Mouse (Mus musculus) midbrain, embryonic 10.5 days (tissue): ENCODE data around the gene Phka2. TPM values are rescaled to one million over a fixed set of nuclear protein-coding genes. Genes with fewer than 3 reads are reported as not detected.

Source experiments
- DNase-seq: peaks from one replicate; pipeline ENCODE4 v3.0.0-alpha.2; 2017; ENCODE audit warnings: low spot score
- H3K27ac ChIP-seq: fragments of 300-500 bp; sonication (generic); replicated peaks from 2 replicates; pipeline ENCODE4 v1.5.1; 2016; ENCODE audit warnings: mild to moderate bottlenecking
- H3K27me3 ChIP-seq: fragments of 300-500 bp; sonication (generic); 2 replicates; pipeline ENCODE4 v1.6.1; 2016; ENCODE audit warnings: low read depth, mild to moderate bottlenecking; ENCODE audit not compliant: poor library complexity, severe bottlenecking
- H3K36me3 ChIP-seq: fragments of 300-500 bp; sonication (generic); 2 replicates; pipeline ENCODE4 v1.6.1; 2016; ENCODE audit warnings: mild to moderate bottlenecking, moderate library complexity
- H3K4me1 ChIP-seq: fragments of 300-500 bp; sonication (generic); 2 replicates; pipeline ENCODE4 v1.6.1; 2016
- H3K4me3 ChIP-seq: fragments of 300-500 bp; sonication (generic); 2 replicates; pipeline ENCODE4 v1.5.1; 2016; ENCODE audit warnings: mild to moderate bottlenecking, moderate library complexity
- H3K9me3 ChIP-seq: fragments of 300-500 bp; sonication (generic); replicated peaks from 2 replicates; pipeline ENCODE4 v1.6.1; 2016; ENCODE audit warnings: mild to moderate bottlenecking
- WGBS: fragments of 180-500 bp; shearing (Covaris S2); methylation state at CpG from one replicate; pipeline ENCODE4 v1.1.7; 2016; 5-methylcytosine and 5-hydroxymethylcytosine counted together
- polyA plus RNA-seq: library from polyadenylated mRNA; unstranded; fragments of >200 nt; fragmentation: Nextera tagmentation; extraction: Ambion mirVana; gene quantifications from 2 replicates; pipeline ENCODE4 v1.2.1, GENCODE M21; 2016

The Phka2 gene
- polyA plus RNA-seq, 1 experiment from 2014 or later: 16.8 TPM

DNA sequence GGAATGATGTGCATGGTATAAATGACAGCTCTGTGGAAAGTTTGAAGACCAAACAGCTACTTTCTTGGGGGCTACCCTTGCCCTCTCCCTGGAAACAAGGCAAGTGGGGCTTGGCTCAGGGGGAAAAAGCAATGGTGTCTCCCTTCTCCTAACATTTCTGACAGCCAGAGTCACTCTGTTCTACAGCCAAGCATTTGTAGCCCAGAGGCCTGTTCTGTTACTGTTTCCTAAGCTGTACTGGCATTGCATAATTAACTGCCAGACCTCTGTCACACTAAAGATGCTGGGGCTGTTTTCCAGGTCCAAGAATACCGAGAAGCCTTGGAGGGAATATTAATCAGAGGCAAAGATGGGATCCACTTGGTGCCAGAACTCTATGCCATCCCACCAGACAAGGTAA is 46.9 kb downstream of the Phka2 start:
- Histone ChIP-seq H3K4me1 (no peaks in the 10 kb centered on the region), H3K9me3 (no peaks in the 10 kb centered on the region), H3K36me3 (peaks cover 26% of the 10 kb centered on the region), H3K27me3 (peaks cover 91% of the 10 kb centered on the region), H3K27ac (no peak overlapping the region), H3K4me3 (no peak overlapping the region)
- DNase-seq: no peak
- WGBS: 76% methylated on average over 1 of the region's 1 CpGs

DNA sequence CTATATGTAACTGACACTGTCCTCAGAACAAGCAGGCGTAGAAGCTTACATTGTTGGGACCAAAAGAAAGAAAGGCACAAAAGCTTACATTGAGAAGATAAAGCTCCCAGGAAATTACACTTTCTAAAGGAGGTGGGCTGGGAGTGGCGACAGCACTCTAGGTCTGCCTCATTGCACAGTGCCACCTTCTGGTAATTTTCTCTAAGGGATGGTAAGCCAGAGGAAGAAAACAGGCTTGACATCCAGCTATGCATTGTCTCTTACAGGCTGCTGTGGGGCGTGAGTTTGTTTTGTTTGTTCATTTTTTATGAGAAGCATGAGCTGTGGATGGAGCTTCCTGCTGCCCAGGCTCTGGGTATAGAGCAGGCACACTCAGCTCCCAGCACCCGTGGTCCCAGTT is 50.1 kb downstream of the Phka2 start:
- H3K27ac ChIP-seq: no peak overlapping the region
- no peaks in the 10 kb centered on the region for H3K9me3 ChIP-seq
- peaks cover 17% of the 10 kb centered on the region for H3K36me3 ChIP-seq
- H3K4me1 ChIP-seq: no peaks in the 10 kb centered on the region
- H3K4me3 ChIP-seq: no peak overlapping the region
- 62% methylated on average over 4 of the region's 4 CpGs for WGBS
- no peak for DNase-seq
- peaks cover 98% of the 10 kb centered on the region for H3K27me3 ChIP-seq

DNA sequence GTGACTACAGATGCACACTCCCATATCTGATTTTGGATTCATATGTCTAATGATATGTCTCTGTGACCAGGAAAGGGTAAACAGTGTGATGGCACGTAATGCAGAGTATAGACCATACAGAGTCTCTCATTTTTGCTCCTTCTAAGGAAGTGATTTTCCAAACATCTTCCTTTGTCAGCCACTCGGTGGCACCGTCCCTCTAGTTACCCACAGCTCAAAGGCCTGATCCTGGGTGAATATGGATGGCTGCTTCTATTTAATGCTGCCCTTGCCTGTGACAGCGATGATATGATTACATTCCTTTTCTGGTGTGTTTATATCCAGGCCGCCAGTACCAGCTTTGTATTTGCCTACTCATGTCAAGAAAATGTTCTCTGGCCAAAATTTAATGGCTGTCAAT is 81.6 kb downstream of the Phka2 start:
- Histone ChIP-seq H3K9me3 (no peaks in the 10 kb centered on the region), H3K36me3 (peaks cover 11% of the 10 kb centered on the region), H3K27ac (no peak overlapping the region), H3K4me3 (no peak overlapping the region), H3K27me3 (peaks cover 95% of the 10 kb centered on the region), H3K4me1 (no peaks in the 10 kb centered on the region)
- WGBS: 81% methylated on average over 5 of the region's 5 CpGs
- DNase-seq: no peak

DNA sequence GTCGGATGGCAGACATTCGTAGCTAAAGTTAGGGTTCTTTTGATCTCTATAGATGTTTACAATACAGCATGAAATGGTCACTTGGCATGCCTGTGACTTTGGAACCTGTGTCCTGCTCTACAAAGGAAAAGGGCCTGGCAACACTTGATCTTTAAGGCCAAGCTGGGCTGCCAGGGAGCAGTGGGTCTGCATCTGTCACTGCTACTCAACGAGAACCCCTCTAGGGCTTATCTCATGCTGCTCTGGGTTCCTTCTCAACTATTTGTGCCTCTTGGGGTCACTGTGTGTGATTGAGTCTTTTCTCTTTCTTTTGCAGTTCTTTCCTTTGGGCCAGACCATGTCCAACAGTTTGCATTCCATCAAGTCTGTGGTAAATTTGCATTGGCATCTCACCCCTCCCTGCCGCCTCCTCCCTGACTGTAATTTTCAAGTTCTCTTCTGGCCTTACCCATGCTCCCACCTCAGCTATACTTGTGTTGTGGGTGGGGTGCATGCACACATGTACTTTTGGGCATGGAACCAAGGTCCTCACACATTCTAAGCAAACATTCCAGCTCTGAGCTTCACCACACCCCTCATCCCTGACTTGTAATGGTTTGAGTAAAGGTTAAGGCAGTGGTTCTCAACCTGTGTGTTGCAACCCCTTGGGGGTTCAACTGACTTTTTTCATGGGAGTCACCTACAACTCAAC is 82.3 kb downstream of the Phka2 start:
- Histone ChIP-seq H3K27me3 (peaks cover 95% of the 10 kb centered on the region), H3K27ac (no peak overlapping the region), H3K36me3 (peaks cover 9% of the 10 kb centered on the region)

DNA sequence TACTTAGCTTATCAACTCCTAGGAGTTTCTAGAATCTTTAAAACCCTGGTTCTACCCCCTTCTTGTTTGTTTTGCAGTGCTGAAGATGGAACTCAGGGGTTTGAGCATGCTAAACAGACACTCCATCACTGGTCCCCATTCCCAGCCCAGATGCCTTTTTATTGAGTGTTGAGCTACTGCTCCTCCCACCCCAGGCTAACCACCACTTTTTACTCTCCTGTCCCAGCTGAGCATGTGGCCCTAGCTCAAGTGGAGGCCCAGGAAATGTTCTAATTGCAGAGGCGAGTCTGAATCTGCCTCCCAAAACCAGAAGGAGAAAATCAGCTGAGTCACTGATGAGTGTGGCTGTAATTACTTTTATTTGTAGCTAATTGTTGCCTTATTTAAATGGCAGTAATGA is 83.1 kb downstream of the Phka2 start:
- Histone ChIP-seq H3K9me3 (no peaks in the 10 kb centered on the region), H3K4me3 (no peak overlapping the region), H3K27me3 (peaks cover 94% of the 10 kb centered on the region), H3K27ac (no peak overlapping the region), H3K4me1 (no peaks in the 10 kb centered on the region), H3K36me3 (peaks cover 12% of the 10 kb centered on the region)
- DNase-seq: no peak
- WGBS: 80% methylated on average over 1 of the region's 1 CpGs

More for the DNA sequence above, 82.3 kb downstream of the Phka2 start:
- Histone ChIP-seq H3K4me3 (no peak overlapping the region), H3K9me3 (no peaks in the 10 kb centered on the region), H3K4me1 (no peaks in the 10 kb centered on the region)
- no peak for DNase-seq
- WGBS: 93% methylated on average over 4 of the region's 4 CpGs

DNA sequence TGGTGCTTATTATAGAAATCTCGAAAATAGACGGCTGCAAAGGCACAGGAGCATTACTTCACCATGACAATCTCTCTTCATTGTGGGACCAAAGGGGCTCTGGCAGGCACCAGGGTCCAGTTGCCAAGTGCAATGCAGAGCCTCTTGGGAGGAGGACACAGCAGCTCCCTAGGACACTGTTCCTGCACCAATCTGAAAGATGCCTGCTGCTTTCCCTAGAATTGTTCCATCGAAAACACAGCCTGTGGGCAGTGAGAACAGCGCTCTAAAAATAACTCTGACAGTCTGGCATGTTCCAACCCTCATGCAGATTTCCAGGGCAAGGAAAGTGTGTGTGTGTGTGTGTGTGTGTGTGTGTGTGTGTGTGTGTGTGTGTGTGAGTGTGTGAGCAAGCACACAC is 86.6 kb downstream of the Phka2 start:
- H3K4me1 ChIP-seq: no peaks in the 10 kb centered on the region
- DNase-seq: no peak
- H3K27me3 ChIP-seq: peaks cover 96% of the 10 kb centered on the region
- 92% methylated on average over 4 of the region's 4 CpGs for WGBS
- H3K9me3 ChIP-seq: no peaks in the 10 kb centered on the region
- no peak overlapping the region for H3K4me3 ChIP-seq
- H3K27ac ChIP-seq: no peak overlapping the region
- peaks cover 10% of the 10 kb centered on the region for H3K36me3 ChIP-seq

DNA sequence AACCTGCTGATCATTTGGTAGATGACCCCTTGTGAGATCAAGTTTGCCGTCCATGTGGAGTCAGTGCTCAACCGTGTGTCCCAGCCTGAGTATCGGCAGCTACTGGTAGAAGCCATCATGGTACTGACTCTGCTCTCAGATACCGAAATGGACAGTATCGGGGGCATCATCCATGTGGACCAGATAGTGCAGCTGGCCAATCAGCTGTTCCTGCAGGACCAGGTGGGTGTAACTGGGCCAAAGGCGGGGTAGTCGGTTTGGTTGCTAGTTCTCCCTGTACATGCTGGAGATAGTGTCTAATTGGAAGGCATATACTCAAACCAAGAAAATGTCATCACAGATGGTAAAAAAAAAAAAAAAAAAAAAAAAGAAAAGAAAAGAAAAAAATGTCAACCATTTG is 88.2 kb downstream of the Phka2 start:
- H3K27me3 ChIP-seq: peaks cover 80% of the 10 kb centered on the region
- WGBS: 95% methylated on average over 7 of the region's 7 CpGs
- H3K4me1 ChIP-seq: no peaks in the 10 kb centered on the region
- H3K9me3 ChIP-seq: no peaks in the 10 kb centered on the region
- no peak overlapping the region for H3K4me3 ChIP-seq
- no peak for DNase-seq
- peaks cover 10% of the 10 kb centered on the region for H3K36me3 ChIP-seq
- no peak overlapping the region for H3K27ac ChIP-seq

DNA sequence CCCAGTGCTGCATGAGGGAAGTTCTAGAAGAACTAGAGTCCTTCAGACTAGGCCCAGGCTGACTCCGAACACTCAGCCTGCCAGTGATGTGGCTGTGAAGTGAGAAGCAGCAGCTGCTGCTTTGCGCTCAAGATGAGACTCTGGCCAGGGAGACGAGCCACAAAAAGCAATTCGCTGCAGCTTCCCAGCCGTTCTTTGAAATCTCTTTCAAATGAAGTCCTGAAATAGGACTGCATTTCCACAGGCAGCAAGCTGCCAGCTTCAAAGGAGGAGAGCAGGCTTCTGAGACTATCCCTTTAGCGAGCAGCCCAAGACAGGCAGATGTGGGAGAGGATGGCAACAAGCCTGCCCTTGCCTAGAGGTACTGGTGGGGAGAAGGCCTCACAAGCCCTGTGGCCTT is 91.0 kb downstream of the Phka2 start:
- peaks cover 74% of the 10 kb centered on the region for H3K27me3 ChIP-seq
- 93% methylated on average over 6 of the region's 6 CpGs for WGBS
- DNase-seq: no peak
- H3K9me3 ChIP-seq: no peaks in the 10 kb centered on the region
- no peak overlapping the region for H3K4me3 ChIP-seq
- H3K4me1 ChIP-seq: peaks cover 7% of the 10 kb centered on the region; the same call in 1 of the 2 replicates
- H3K27ac ChIP-seq: no peak overlapping the region
- peaks cover 5% of the 10 kb centered on the region; the same call in 1 of the 2 replicates for H3K36me3 ChIP-seq

DNA sequence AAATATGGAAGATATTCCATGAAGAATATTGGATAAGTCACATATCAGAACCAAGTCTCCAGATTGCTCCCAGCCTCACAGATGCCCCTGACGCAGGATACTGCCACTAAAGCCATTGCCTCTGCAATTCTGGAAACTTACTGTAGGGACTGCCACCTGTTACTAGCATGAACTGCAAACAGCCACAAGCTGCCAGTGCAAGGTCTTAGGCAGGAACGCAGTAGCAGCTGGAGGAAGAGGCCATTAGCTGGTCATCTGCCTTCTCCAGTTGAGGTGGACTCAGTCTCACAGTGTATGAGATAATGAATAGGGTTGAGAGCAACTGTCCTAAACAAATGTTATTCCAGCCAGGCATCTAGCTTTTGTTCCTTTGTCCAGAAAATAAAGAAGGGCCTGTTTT is 96.1 kb downstream of the Phka2 start:
- Histone ChIP-seq H3K27ac (peak overlapping the region; percentile 81), H3K9me3 (no peaks in the 10 kb centered on the region), H3K4me1 (peaks cover 28% of the 10 kb centered on the region), H3K36me3 (no peaks in the 10 kb centered on the region), H3K4me3 (no peak overlapping the region), H3K27me3 (peaks cover 75% of the 10 kb centered on the region)
- no peak for DNase-seq
- WGBS: 81% methylated on average over 2 of the region's 2 CpGs

DNA sequence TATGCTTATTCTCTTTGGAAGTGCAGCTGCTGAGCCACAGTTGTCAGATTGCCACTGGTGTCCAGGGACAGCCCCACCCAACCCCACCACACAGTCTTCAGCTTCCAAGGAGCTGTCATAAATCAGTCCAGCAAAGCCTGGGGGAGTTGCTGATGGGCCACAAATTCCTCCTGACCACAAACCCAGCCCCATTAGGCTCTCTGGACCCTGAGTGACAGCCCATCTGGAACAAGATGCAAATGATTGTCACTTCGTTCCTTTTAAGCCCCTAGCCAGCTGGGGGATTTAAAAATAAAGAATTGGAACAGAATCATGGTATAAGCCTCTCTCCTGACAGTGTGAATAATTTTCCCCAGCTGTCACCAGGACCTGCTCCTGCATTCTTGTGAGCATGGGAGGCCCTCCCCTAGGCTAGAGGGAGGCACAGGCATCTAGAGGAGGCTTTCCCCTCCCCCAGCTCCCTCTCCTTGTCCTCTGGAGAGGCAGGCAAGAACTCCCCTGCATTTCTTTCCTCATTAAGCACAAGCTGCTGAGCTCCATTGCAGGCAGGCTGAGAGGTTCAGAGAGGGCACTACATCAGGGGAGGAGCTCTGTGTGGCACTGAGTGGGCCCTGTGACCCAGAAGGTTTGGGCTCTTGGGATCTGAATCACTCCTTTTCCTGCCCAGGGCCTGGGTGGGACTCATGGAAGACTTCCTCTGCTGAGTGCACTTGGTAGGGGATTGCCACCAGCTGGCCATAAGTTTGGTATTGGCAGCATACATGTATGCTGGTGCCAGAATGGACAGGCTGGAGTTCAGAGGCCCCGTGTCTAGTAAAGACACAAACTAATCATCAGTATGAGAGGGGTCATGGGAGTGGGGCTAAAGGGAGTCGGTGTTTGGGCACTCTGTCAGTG is 96.8 kb downstream of the Phka2 start:
- no peak overlapping the region for H3K4me3 ChIP-seq
- no peaks in the 10 kb centered on the region for H3K9me3 ChIP-seq
- peak overlapping the region; percentile 81 for H3K27ac ChIP-seq
- peaks cover 80% of the 10 kb centered on the region for H3K27me3 ChIP-seq
- DNase-seq: peak; percentile 48
- H3K36me3 ChIP-seq: no peaks in the 10 kb centered on the region
- peaks cover 28% of the 10 kb centered on the region for H3K4me1 ChIP-seq
- 59% methylated on average over 3 of the region's 3 CpGs for WGBS

DNA sequence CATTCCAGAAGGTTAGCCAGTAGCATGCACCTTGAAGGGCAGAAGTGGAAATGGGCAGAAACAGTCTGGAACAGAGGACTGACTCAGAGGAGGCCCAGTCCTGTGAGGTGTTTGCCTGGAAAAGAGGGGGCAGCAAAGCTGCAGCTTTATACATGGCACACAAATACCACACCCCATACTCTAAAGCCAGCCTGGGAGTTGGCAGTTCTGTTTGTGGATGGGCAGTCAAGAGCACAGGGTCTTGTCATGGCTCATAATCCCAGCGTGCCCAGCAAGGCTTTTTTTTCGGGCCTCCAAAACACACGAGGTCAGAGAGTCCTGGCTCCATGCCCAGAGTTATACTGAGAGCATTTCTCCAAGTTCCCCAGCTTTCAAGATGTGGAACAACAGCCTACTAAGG is 99.1 kb downstream of the Phka2 start:
- Histone ChIP-seq H3K4me1 (peaks cover 32% of the 10 kb centered on the region), H3K4me3 (no peak overlapping the region), H3K27ac (no peak overlapping the region), H3K36me3 (no peaks in the 10 kb centered on the region), H3K27me3 (peaks cover 100% of the 10 kb centered on the region), H3K9me3 (no peaks in the 10 kb centered on the region)
- no peak for DNase-seq
- WGBS: 89% methylated on average over 3 of the region's 3 CpGs

DNA sequence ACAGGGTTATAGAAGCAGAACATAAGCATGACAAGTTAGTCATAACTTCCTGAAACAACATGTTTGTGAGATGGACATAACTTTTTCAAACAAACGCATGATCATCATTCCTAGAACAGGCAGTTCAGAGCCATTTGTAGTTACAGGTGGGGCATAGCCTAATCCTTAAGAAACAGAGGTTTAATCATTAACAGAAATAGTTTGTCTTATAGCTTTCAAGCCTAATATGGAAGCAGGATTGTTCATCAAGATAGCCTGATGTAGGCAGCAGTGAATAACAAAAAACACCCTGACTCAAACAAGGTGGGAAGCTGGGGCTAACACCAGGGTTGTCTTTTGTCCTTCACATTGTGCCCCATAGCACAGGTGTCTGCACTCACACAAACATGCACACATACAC is 100.8 kb downstream of the Phka2 start:
- Histone ChIP-seq H3K27ac (no peak overlapping the region), H3K36me3 (no peaks in the 10 kb centered on the region), H3K9me3 (no peaks in the 10 kb centered on the region), H3K27me3 (peaks cover 93% of the 10 kb centered on the region), H3K4me3 (no peak overlapping the region), H3K4me1 (peaks cover 27% of the 10 kb centered on the region)
- 87% methylated on average over 1 of the region's 1 CpGs for WGBS
- no peak for DNase-seq

DNA sequence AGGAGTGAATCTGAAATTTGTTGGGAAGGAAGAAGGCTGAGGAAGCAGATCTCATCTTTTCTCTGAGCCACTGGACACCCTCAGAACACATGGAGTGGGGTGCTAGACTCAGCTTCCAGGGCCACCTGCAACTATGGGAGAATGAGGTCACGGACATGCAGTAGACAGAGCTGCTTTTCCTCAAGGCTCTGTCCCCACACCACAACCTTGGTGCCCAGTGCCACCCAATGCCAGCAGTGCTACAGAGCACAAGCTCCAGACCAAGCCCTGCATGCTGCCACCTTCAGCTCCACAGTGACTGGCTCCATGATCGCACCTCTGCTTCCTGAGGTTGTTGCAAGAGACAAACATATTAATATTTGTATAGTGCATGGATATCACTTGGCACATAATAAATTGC is 101.3 kb downstream of the Phka2 start:
- 88% methylated on average over 2 of the region's 2 CpGs for WGBS
- H3K9me3 ChIP-seq: no peaks in the 10 kb centered on the region
- no peak overlapping the region for H3K4me3 ChIP-seq
- no peak for DNase-seq
- H3K36me3 ChIP-seq: no peaks in the 10 kb centered on the region
- no peak overlapping the region for H3K27ac ChIP-seq
- H3K4me1 ChIP-seq: peaks cover 22% of the 10 kb centered on the region
- peaks cover 93% of the 10 kb centered on the region for H3K27me3 ChIP-seq
